Comparison of ENCODE assay signal across 15 mouse cellular contexts in genomic region chr1:110790586-110790985, GRCm38 (mm10).
"Had no signal": no experiment of that assay in that cellular context is flagged by ENCODE, and none has a peak within 500 bp of the region (broad histone marks: within the 10 kb centered on the region; RNA-seq: fewer than 3 reads in every experiment).

No protein-coding gene starts in this region.

- ATAC-seq: liver, postnatal 0 days; lung, postnatal 0 days; midbrain, embryonic 13.5 days; midbrain, embryonic 15.5 days had no signal

- DNase-seq: liver, postnatal 0 days; lung, adult 2 months; lung, postnatal 14 days; lung, postnatal 36 days; retina, postnatal 1 day; right cerebral cortex, adult 18-20 months; right cerebral cortex, postnatal 25 days; right cerebral cortex, postnatal 4 days; spleen, adult 18-20 months; thymus, adult 18-20 months; thymus, postnatal 14 days; thymus, postnatal 36 days had no signal
